Mouse (Mus musculus) myocyte (in vitro differentiated cells): ENCODE data around the gene Vps45.

ENCODE experiments used
- MAX ChIP-seq: IDR thresholded peaks from one replicate; pipeline ENCODE4 v1.6.1; 2011; ENCODE audit warnings: low read depth, mild to moderate bottlenecking, control low read depth
- POLR2A ChIP-seq: IDR thresholded peaks from one replicate; pipeline ENCODE4 v1.6.1; 2011; ENCODE audit warnings: low read depth, mild to moderate bottlenecking, control low read depth, moderate library complexity; ENCODE audit not compliant: insufficient read length
- POLR2AphosphoS2 ChIP-seq: IDR thresholded peaks from one replicate; pipeline ENCODE4 v1.6.1; 2011; ENCODE audit warnings: low read depth, control low read depth; ENCODE audit not compliant: insufficient read length
- REST ChIP-seq: IDR thresholded peaks from one replicate; pipeline ENCODE4 v1.6.1; 2011; ENCODE audit warnings: mild to moderate bottlenecking, control low read depth, moderate library complexity; ENCODE audit not compliant: insufficient read depth, insufficient read length
- SRF ChIP-seq: IDR thresholded peaks from one replicate; pipeline ENCODE4 v1.6.1; 2011; ENCODE audit warnings: low read depth; ENCODE audit not compliant: control insufficient read depth, insufficient read length

DNA sequence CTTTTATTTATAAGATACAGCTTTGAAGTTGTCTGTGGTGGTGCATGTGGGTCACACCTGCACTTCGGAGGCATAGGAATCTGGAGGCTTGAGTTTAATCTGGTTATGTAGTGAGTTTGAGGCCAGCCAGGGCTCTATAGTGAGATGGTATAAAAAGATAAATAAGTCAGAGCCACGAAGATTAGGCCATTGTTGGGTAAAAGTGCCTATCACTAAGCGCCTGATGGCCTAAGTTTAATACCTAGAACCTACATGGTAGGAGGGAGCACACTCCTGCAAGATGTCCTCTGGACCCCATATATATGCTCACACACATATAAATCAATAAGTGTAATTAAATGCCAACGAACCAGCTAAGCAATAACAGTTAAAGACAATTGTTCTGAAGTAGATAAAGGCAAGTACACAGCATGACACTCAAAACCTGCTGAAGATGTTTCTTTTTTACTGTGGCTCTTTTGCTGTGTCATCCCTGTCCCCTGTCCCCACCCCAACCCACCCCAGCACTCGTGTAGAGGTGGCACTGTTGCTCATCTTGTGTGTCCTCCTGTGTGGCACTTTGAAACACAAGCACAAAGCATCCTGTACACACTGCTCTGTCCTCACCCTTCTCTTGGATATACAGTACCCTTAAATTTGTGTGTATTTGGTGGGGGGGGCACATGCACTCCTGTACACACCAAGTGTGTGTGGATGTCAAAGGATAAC is 36.7 kb downstream of the Vps45 start:
- TF ChIP-seq MAX (no peak), POLR2A (no peak), REST (no peak), SRF (no peak), POLR2AphosphoS2 (no peak)
